Comparison of ENCODE assay signal across 30 mouse cellular contexts in the genomic region with DNA sequence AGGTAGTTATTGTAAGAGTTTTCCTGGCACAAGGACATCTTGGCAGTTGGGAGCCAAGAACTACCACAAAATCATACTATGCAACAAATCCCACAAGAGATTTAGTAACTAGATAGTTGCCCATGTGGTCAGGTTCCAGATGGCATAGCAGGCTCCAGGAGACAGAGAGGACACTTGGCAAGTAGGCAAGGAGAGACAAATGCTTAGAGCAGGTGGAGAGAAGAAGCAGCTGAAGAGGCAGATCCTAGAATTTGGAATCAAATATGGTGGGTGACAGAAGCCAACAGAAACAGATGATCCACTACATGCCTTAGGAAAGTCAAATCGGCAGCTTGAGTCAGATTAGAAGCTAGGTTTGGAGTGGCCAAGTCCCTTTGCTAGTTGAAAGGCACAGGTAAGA. TPM values are rescaled to one million over a fixed set of nuclear protein-coding genes. Genes with fewer than 3 reads are reported as not detected.
"Had no signal": no experiment of that assay in that cellular context is flagged by ENCODE, and none has a peak within 500 bp of the region (broad histone marks: within the 10 kb centered on the region; RNA-seq: fewer than 3 reads in every experiment).

No protein-coding gene starts in this region.

- H3K27ac ChIP-seq: left cerebral cortex, adult 2 months; limb, embryonic 12.5 days; limb, embryonic 15.5 days; liver, embryonic 14.5 days; macrophage; midbrain, embryonic 12.5 days; midbrain, embryonic 15.5 days; neural tube, embryonic 12.5 days; neural tube, embryonic 15.5 days; stomach, postnatal 0 days had no signal

- H3K4me3 ChIP-seq: left cerebral cortex, adult 2 months; limb, embryonic 12.5 days; limb, embryonic 15.5 days; midbrain, embryonic 12.5 days; midbrain, embryonic 15.5 days; neural tube, embryonic 12.5 days; neural tube, embryonic 15.5 days had no signal

- H3K9me3 ChIP-seq: limb, embryonic 12.5 days; limb, embryonic 15.5 days; midbrain, embryonic 12.5 days; midbrain, embryonic 15.5 days; neural tube, embryonic 12.5 days; neural tube, embryonic 15.5 days had no signal

- H3K36me3 ChIP-seq: limb, embryonic 12.5 days; limb, embryonic 15.5 days; midbrain, embryonic 12.5 days; midbrain, embryonic 15.5 days; neural tube, embryonic 12.5 days; neural tube, embryonic 15.5 days had no signal

- ATAC-seq: liver, postnatal 0 days; lung, postnatal 0 days; midbrain, embryonic 15.5 days had no signal

- H3K4me2 ChIP-seq: limb, embryonic 12.5 days; limb, embryonic 15.5 days; liver, embryonic 11.5 days; lung, embryonic 14.5 days; midbrain, embryonic 12.5 days; midbrain, embryonic 15.5 days; neural tube, embryonic 12.5 days; neural tube, embryonic 15.5 days had no signal

- H3K4me1 ChIP-seq: limb, embryonic 12.5 days; limb, embryonic 15.5 days; midbrain, embryonic 12.5 days; midbrain, embryonic 15.5 days; neural tube, embryonic 12.5 days; neural tube, embryonic 15.5 days had no signal

- H3K9ac ChIP-seq: limb, embryonic 12.5 days; limb, embryonic 15.5 days; liver, embryonic 14.5 days; liver, postnatal 0 days; lung, embryonic 14.5 days; midbrain, embryonic 12.5 days; midbrain, embryonic 15.5 days; neural tube, embryonic 12.5 days; neural tube, embryonic 15.5 days had no signal

- H3K27me3 ChIP-seq: neural tube, embryonic 12.5 days; neural tube, embryonic 15.5 days had no signal

- DNase-seq: kidney, postnatal 14 days; kidney, postnatal 4 days; layer of hippocampus, adult 9-11 months; layer of hippocampus, postnatal 36 days; left cerebral cortex, postnatal 4 days; liver, postnatal 0 days; lung, embryonic 14.5 days; right cerebral cortex, adult 18-20 months; right cerebral cortex, postnatal 14 days; right cerebral cortex, postnatal 4 days; thymus, adult 2 months; thymus, postnatal 14 days; thymus, postnatal 4 days had no signal

RNA-seq across cellular contexts. Expression of a gene that starts 20.9 kb away (rescaled TPM):
- total RNA-seq: layer of hippocampus, adult 18-20 months; layer of hippocampus, postnatal 36 days; left cerebral cortex, adult 2 months; left cerebral cortex, postnatal 10 days; megakaryocyte, adult 5-6 weeks had no signal
- polyA plus RNA-seq: kidney, embryonic 16.5 days; limb, embryonic 12.5 days; limb, embryonic 15.5 days; liver, embryonic 11.5 days; liver, embryonic 14.5 days; liver, postnatal 0 days; lung, embryonic 14.5 days; lung, postnatal 0 days; macrophage; midbrain, embryonic 12.5 days; midbrain, embryonic 15.5 days; neural tube, embryonic 12.5 days; neural tube, embryonic 15.5 days; stomach, embryonic 14.5 days; stomach, postnatal 0 days; thymus, adult 2 months had no signal
